Mouse (Mus musculus): Measurements from ENCODE around the gene Fam160b1. TPM values are rescaled to one million over a fixed set of nuclear protein-coding genes. Genes with fewer than 3 reads are reported as not detected.

Fam160b1 gene
- polyA plus RNA-seq, 1 experiment, result 8.0 TPM

GRCm38 (mm10) chr19:57403700-57404501 is 43.4 kb downstream of the Fam160b1 start:
- H3K27me3 ChIP-seq (replicated peaks; ENCODE audit: control insufficient read depth, insufficient read depth, low read length), result no peaks in the 10 kb centered on the region
- no peaks in the 10 kb centered on the region for H3K36me3 ChIP-seq (ENCODE audit: control insufficient read depth, insufficient read depth, low read length)
- 11% methylated on average over 24 of the region's 24 CpGs for WGBS
- H3K4me3 ChIP-seq (ENCODE audit: insufficient read depth, low read depth, low read length), result no peak overlapping the region; the same call in 1 of the 2 replicates
- peak overlapping the region; percentile 40; the same call in 1 of the 2 replicates for H3K27ac ChIP-seq (ENCODE audit: insufficient read depth, low read depth, low read length)
- peak; percentile 87 for DNase-seq
- TF ChIP-seq CTCF (conservative IDR thresholded peaks at IDR 0.05; ENCODE audit: insufficient read depth, insufficient read length, low read depth, low read length) (peak; percentile 79), POLR2A (IDR thresholded peaks at IDR 0.05; ENCODE audit: low read depth, low read length) (no peak)
- H3K4me1 ChIP-seq (ENCODE audit: control insufficient read depth, insufficient read depth, low read length), result 0 out of 2 replicates have a peak, but pooled peaks cover 4% of the 10 kb centered on the region

- Histone ChIP-seq H3K27me3 (replicated peaks; ENCODE audit: control insufficient read depth, insufficient read depth, low read length) (no peaks in the 10 kb centered on the region), H3K4me1 (ENCODE audit: control insufficient read depth, insufficient read depth, low read length) (0 out of 2 replicates have a peak, but pooled peaks cover 4% of the 10 kb centered on the region), H3K27ac (ENCODE audit: insufficient read depth, low read depth, low read length) (no peak overlapping the region; the same call in 1 of the 2 replicates), H3K4me3 (ENCODE audit: insufficient read depth, low read depth, low read length) (no peak overlapping the region; the same call in 1 of the 2 replicates), H3K36me3 (ENCODE audit: control insufficient read depth, insufficient read depth, low read length) (no peaks in the 10 kb centered on the region)
- TF ChIP-seq CTCF (conservative IDR thresholded peaks at IDR 0.05; ENCODE audit: insufficient read depth, insufficient read length, low read depth, low read length) (no peak), POLR2A (IDR thresholded peaks at IDR 0.05; ENCODE audit: low read depth, low read length) (no peak)
- no peak for DNase-seq
- WGBS, result 34% methylated on average over 9 of the region's 9 CpGs
Observed at GRCm38 (mm10) chr19:57404502-57404848, 44.0 kb downstream of the Fam160b1 start.

- H3K27me3 ChIP-seq (replicated peaks; ENCODE audit: control insufficient read depth, insufficient read depth, low read length), result no peaks in the 10 kb centered on the region
- DNase-seq, result no peak
- WGBS, result 100% methylated on average over 1 of the region's 1 CpGs
- no peak overlapping the region for H3K27ac ChIP-seq (ENCODE audit: insufficient read depth, low read depth, low read length)
- H3K4me1 ChIP-seq (ENCODE audit: control insufficient read depth, insufficient read depth, low read length), result peaks cover 9% of the 10 kb centered on the region; the same call in 1 of the 2 replicates
- no peak overlapping the region for H3K4me3 ChIP-seq (ENCODE audit: insufficient read depth, low read depth, low read length)
- TF ChIP-seq POLR2A (IDR thresholded peaks at IDR 0.05; ENCODE audit: low read depth, low read length), result no peak
- TF ChIP-seq CTCF (conservative IDR thresholded peaks at IDR 0.05; ENCODE audit: insufficient read depth, insufficient read length, low read depth, low read length), result no peak
- H3K36me3 ChIP-seq (ENCODE audit: control insufficient read depth, insufficient read depth, low read length), result no peaks in the 10 kb centered on the region
Observed at GRCm38 (mm10) chr19:57407947-57408346, 47.5 kb downstream of the Fam160b1 start.

- peaks cover 5% of the 10 kb centered on the region; the same call in 1 of the 2 replicates for H3K4me1 ChIP-seq (ENCODE audit: control insufficient read depth, insufficient read depth, low read length)
- H3K27ac ChIP-seq (ENCODE audit: insufficient read depth, low read depth, low read length), result peak overlapping the region; percentile 44
- DNase-seq, result peak; percentile 89
- TF ChIP-seq CTCF (conservative IDR thresholded peaks at IDR 0.05; ENCODE audit: insufficient read depth, insufficient read length, low read depth, low read length) (no peak), POLR2A (IDR thresholded peaks at IDR 0.05; ENCODE audit: low read depth, low read length) (no peak)
- H3K27me3 ChIP-seq (replicated peaks; ENCODE audit: control insufficient read depth, insufficient read depth, low read length), result no peaks in the 10 kb centered on the region
- H3K4me3 ChIP-seq (ENCODE audit: insufficient read depth, low read depth, low read length), result peak overlapping the region; percentile 29
- H3K36me3 ChIP-seq (ENCODE audit: control insufficient read depth, insufficient read depth, low read length), result no peaks in the 10 kb centered on the region
- WGBS, result 13% methylated on average over 29 of the region's 29 CpGs
Observed at GRCm38 (mm10) chr19:57411375-57412196, 51.1 kb downstream of the Fam160b1 start.

GRCm38 (mm10) chr19:57413170-57413569 is 52.7 kb downstream of the Fam160b1 start:
- Histone ChIP-seq H3K4me3 (ENCODE audit: insufficient read depth, low read depth, low read length) (no peak overlapping the region), H3K27ac (ENCODE audit: insufficient read depth, low read depth, low read length) (no peak overlapping the region), H3K36me3 (ENCODE audit: control insufficient read depth, insufficient read depth, low read length) (no peaks in the 10 kb centered on the region), H3K27me3 (replicated peaks; ENCODE audit: control insufficient read depth, insufficient read depth, low read length) (no peaks in the 10 kb centered on the region), H3K4me1 (ENCODE audit: control insufficient read depth, insufficient read depth, low read length) (peaks cover 5% of the 10 kb centered on the region; the same call in 1 of the 2 replicates)
- no peak for DNase-seq
- no peak for TF ChIP-seq CTCF (conservative IDR thresholded peaks at IDR 0.05; ENCODE audit: insufficient read depth, insufficient read length, low read depth, low read length)
- TF ChIP-seq POLR2A (IDR thresholded peaks at IDR 0.05; ENCODE audit: low read depth, low read length), result no peak
- 78% methylated on average over 3 of the region's 3 CpGs for WGBS

GRCm38 (mm10) chr19:57413918-57414317 is 53.4 kb downstream of the Fam160b1 start:
- Histone ChIP-seq H3K4me3 (ENCODE audit: insufficient read depth, low read depth, low read length) (no peak overlapping the region), H3K27ac (ENCODE audit: insufficient read depth, low read depth, low read length) (no peak overlapping the region), H3K4me1 (ENCODE audit: control insufficient read depth, insufficient read depth, low read length) (peaks cover 5% of the 10 kb centered on the region; the same call in 1 of the 2 replicates), H3K36me3 (ENCODE audit: control insufficient read depth, insufficient read depth, low read length) (no peaks in the 10 kb centered on the region), H3K27me3 (replicated peaks; ENCODE audit: control insufficient read depth, insufficient read depth, low read length) (no peaks in the 10 kb centered on the region)
- 89% methylated on average over 6 of the region's 6 CpGs for WGBS
- no peak for DNase-seq
- no peak for TF ChIP-seq POLR2A (IDR thresholded peaks at IDR 0.05; ENCODE audit: low read depth, low read length)
- peak; percentile 29; the same call in 1 of the 2 replicates for TF ChIP-seq CTCF (conservative IDR thresholded peaks at IDR 0.05; ENCODE audit: insufficient read depth, insufficient read length, low read depth, low read length)
